Mouse (Mus musculus): ENCODE results near the gene Jam3.

GRCm38 (mm10) chr9:27111756-27112155, 43.5 kb downstream of the Jam3 start:
- TF ChIP-seq POLR2A (IDR thresholded peaks at IDR 0.05; ENCODE audit: control insufficient read depth in 1 of 2, insufficient read depth in 1 of 2, low read depth in 1 of 2, low read length in 2 of 2, poor library complexity in 1 of 2) (no peak), E2F4 (IDR thresholded peaks at IDR 0.05; ENCODE audit: borderline replicate concordance, low read depth, low read length) (no peak), MAFK (IDR thresholded peaks at IDR 0.05; ENCODE audit: borderline replicate concordance, low read depth, low read length) (no peak), ZKSCAN1 (IDR thresholded peaks at IDR 0.05; ENCODE audit: low read depth, low read length) (no peak), CTCF (IDR thresholded peaks at IDR 0.05 in 2 of 3, conservative IDR thresholded peaks at IDR 0.05 in 1 of 3; ENCODE audit: control insufficient read depth in 1 of 3, insufficient read depth in 1 of 3, low read depth in 2 of 3, low read length in 3 of 3, poor library complexity in 1 of 3, severe bottlenecking in 1 of 3) (no peak), NELFE (IDR thresholded peaks at IDR 0.05; ENCODE audit: low read depth, low read length) (no peak)
